Mouse (Mus musculus) bone marrow, adult 2 months (tissue): ENCODE results near the gene Arhgef28.

ENCODE experiments used
- CTCF ChIP-seq: fragments of 200-500 bp; IDR thresholded peaks from 2 replicates; pipeline ENCODE4 v1.5.1; 2011; ENCODE audit warnings: low read length, control low read depth; ENCODE audit not compliant: control insufficient read depth, insufficient read depth
- POLR2A ChIP-seq: fragments of 200-500 bp; IDR thresholded peaks from 2 replicates; pipeline ENCODE4 v1.6.1; 2011; ENCODE audit warnings: low read depth, mild to moderate bottlenecking, control low read depth, low read length, borderline replicate concordance; ENCODE audit not compliant: control insufficient read depth

DNA sequence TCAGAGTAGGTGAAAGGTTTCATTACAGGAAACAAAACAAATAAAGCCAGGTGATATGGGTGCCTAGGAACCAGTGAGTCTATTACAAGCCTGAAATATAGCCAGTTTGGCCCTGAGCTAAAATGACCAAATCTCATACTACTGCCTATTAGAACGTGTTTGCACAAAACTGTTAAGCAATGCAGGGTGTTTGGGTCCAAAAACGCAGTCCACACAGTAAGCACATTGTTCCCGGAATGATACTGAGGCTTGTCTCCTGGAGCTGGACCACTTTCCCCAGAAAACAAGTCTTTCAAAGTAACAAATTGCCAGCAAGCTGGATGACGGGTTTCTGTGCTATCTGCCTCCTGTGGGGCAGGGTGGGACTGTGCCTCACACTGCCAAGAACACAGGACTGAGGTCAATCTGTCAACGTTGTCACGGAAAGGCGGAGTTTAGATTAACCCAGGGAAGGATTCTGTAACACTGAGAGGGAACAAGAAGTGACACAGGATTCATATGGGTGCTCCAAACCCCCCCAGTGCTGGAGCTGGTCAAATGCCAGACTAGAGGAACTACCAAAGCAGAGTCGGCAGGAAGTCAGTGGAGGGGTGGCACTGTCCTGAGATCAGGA lies 352.8 kb downstream of the Arhgef28 start:
- no peak for TF ChIP-seq POLR2A
- no peak for TF ChIP-seq CTCF
